Mouse (Mus musculus): ENCODE data around the gene Slc12a1. TPM values are rescaled to one million over a fixed set of nuclear protein-coding genes. Genes with fewer than 3 reads are reported as not detected.

The Slc12a1 gene
- not detected for total RNA-seq (2023)

GRCm38 (mm10) chr2:125152388-125152787 lies at the start of gene Slc12a1:
Gene Slc12a1, plus strand, starts transcription at chr2:125152505.

GRCm38 (mm10) chr2:125123477-125123852 lies 28.8 kb upstream of the Slc12a1 start, which contains the start of gene Myef2:
Gene Myef2, minus strand, starts transcription at chr2:125123661.

GRCm38 (mm10) chr2:125135903-125136811 lies 16.1 kb upstream of the Slc12a1 start, which contains the start of gene Ctxn2:
Gene Ctxn2, plus strand, starts transcription at chr2:125136692.

GRCm38 (mm10) chr2:125247108-125247961 lies 95.0 kb downstream of the Slc12a1 start, which contains the start of gene Dut:
Gene Dut, plus strand, starts transcription at chr2:125247190.

Other genes with a start within 250 kb of the Slc12a1 start
- not detected for gene Slc24a5, start 84.4 kb upstream of the Slc12a1 start, total RNA-seq (2023)
- gene Myef2, start 28.8 kb upstream of the Slc12a1 start, total RNA-seq (2023) = 29.2 TPM
- gene Ctxn2, start 15.8 kb upstream of the Slc12a1 start, total RNA-seq (2023) = not detected
- gene Dut, start 94.7 kb downstream of the Slc12a1 start, total RNA-seq (2023) = 30.1 TPM

Data from CD8-positive naive resting alpha-beta T cell, adult 57 days (primary cell).